Mouse (Mus musculus): ENCODE data around the gene Tgfbi.
A peak's percentile ranks its signal among the peaks of the same experiment; 100 is the strongest.

The Tgfbi gene

GRCm38 (mm10) chr13:56599511-56599910, 9.8 kb upstream of the Tgfbi start:
- DNase-seq: no peak

GRCm38 (mm10) chr13:56600216-56600890, 9.0 kb upstream of the Tgfbi start:
- peak; percentile 69 to 78 for DNase-seq

- DNase-seq: no peak
Measured at GRCm38 (mm10) chr13:56601199-56601598, 8.1 kb upstream of the Tgfbi start.

GRCm38 (mm10) chr13:56605503-56605902, 3.8 kb upstream of the Tgfbi start:
- DNase-seq: no peak

- no peak for DNase-seq
Measured at GRCm38 (mm10) chr13:56606724-56607123, 2.6 kb upstream of the Tgfbi start.

DNA sequence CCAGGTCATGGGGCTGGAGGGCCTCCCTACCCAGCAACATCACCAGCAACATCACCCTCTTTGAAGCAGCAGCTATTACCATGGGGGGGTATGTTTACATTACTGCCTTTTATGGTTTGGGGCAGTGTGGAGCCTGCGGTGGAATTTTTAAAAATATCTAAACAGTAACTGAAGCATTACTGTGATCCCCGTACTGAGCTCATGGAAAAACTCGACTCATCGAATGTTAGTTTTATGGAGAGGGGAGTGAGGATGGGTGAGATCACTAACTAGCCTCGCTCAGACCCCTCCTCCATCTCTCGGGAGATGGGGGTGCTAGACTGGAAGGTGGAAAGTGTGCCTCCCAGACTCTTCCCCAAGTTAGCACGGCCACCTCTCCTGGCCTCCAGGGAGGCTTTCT, 2.1 kb upstream of the Tgfbi start:
- DNase-seq: no peak

- DNase-seq: no peak
Measured at GRCm38 (mm10) chr13:56607846-56608245, 1.5 kb upstream of the Tgfbi start.

DNA sequence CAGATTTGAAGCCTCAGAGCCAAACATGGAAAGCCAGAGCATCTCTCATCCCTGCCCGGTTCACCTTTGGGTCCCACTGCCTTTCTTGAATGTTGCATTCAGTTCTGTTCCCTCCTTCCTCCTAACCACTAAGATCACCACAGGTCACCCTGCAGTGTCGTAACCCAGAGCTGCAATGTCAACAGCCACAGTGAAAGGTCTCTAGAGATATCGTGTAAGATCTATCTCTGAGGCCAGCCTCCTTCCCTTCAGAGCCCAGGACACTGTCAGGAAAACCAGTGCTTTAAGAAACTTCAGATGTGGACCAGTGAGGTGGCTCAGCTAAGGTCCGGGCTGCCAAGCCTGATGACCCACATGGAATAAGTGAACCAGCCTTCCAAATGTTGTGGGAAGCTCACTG, 1.8 kb downstream of the Tgfbi start:
- no peak for DNase-seq

DNA sequence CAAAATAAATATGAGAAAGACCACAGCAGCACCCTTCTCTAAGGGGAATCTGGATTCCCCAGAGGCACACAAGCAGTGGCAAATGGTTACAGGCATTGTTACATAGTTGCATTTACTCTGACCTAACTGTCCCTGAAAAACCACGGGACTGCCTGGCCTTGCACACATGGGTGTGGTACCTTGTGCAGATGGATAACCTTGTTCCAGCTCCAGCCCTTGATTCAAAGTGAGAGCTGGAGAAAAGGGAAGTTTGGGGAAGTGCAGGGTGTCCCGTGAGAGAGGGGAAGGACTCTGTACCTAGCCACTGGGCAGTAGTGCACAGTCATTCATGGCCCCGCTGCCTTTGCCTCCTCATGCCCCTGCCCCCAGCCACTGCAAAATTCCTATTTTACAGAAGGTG, 2.4 kb downstream of the Tgfbi start:
- DNase-seq: no peak

DNA sequence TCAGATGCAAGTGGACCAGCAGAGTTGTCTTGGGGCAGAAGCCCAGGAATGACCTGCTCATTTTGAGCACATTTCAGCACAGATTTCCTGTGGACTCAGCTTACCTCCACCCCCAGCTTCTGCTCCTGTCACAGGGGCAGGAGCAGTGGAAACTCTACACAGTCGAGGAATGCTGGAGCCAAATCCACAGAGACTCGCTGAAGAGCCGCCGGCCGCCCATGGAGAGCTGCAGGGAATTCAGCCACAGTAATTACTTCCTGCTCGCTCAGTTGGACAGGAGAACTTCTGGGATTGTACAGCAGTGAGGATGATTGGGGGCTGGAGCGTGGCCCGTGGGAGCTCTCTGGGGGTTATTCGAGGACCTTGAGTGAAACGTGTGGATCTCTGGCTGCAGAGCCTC, 3.0 kb downstream of the Tgfbi start:
- peak; percentile 61 to 70 for DNase-seq

GRCm38 (mm10) chr13:56613366-56613998, 4.2 kb downstream of the Tgfbi start:
- peak; percentile 37 to 50 for DNase-seq

GRCm38 (mm10) chr13:56614768-56615167, 5.4 kb downstream of the Tgfbi start:
- DNase-seq: no peak

DNA sequence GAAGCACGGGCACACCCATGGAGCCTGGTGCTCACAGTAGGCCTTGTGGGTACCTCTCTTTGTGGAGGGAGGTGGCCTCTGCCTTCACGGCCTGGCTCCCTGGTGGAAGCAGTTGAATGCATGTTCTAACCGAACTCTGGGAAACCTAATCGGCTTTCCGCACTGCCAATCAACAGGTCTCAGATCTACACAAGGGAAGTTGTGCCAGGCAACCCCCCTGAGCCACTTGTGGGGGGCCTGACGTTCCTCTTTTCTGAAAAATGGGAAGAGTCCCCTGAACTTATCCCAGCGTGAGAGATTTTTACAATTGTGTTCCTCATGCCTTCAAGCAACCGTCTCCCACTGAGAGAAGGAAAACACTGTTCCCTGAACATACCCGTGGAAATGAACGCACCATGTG, 5.9 kb downstream of the Tgfbi start:
- no peak for DNase-seq

DNA sequence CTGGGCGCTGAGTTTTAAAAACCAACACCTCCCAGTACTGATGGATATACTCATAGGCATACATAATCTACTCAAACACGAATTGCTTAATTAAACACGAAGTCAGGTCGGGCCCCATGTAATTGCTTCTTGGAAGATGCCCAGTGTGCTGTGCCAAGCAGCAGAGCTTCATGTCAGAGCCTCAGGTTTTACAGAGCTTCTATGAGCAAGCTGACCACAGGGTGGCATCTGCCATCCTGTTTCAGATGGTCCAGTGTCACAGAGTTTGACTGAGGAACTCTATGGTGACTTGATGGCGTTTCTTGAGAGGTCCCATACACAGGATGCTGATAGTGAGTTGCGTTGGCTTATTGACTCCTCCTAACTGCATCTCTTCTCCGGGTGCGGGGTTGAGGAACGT, 6.5 kb downstream of the Tgfbi start:
- peak in 1 of 2 experiments; percentile 52 for DNase-seq

DNA sequence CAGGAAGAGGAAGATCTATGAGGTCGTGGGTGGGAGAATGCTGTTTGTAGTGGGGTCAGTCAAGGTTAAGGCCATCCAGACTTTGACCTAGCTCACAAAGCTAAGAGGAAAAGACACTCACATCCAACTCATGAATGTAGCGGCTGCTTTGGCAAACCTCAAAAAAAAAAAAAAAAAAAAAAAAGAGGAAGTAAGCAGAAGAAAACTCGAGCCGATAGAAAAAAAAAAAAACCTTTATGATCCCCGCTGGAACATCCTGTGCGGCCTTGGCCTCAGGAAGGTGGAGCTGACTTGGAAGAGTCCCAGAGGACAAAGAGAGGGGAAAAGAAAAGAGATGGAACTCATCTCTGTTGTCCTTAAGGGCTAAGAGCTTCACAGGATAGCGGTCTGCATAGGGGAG, 7.1 kb downstream of the Tgfbi start:
- no peak for DNase-seq

GRCm38 (mm10) chr13:56617197-56617596, 7.9 kb downstream of the Tgfbi start:
- no peak for DNase-seq

DNA sequence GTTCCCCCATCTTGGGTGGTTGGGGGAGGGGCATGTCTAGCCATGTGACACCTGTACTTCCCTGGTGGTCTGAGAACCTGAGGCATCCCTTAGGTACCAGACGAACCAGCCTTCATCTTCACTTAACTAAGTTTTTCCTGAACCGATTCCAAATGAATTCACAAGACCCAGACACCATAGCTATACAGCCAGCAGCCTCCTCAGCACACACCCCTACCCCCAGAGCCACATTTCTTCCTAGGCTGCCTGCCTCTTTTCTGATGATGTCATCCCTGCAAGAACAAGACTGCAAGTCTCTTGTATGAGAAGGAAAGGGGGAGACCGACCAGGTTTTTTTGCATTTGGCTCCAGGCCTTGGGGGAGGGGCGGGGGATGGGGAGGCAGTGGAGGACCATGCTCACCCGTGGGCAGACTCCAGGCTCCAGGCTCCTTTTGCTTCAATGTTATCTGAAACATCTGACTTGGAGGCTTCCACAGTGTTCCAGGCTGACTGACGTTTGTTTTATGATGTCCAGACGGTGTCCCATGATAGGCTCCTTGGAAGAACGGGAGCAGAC, 13.0 kb downstream of the Tgfbi start:
- no peak for DNase-seq

- no peak for DNase-seq
Measured at GRCm38 (mm10) chr13:56626524-56626923, 17.2 kb downstream of the Tgfbi start.

DNA sequence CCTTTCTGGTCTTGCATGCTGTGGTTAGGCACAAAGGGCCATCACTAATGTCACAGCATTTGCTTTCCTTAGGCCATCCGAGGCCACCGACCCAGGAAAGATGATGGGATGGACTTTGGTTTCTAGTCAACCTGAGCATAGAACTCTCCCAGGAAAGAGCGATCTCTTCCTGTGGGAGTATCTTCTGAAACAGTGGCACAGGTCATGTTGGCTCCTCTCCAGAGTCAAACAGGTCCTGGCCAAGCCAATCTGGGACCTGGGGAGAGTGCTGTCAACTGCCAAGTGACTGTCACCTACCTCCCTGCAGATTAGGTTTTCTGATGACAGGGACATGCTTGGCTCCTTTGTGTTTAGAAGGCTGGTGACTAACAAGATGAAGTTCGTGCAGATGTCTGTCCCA, 20.8 kb downstream of the Tgfbi start:
- no peak for DNase-seq

- DNase-seq: no peak
Measured at GRCm38 (mm10) chr13:56630552-56630951, 21.2 kb downstream of the Tgfbi start.

DNA sequence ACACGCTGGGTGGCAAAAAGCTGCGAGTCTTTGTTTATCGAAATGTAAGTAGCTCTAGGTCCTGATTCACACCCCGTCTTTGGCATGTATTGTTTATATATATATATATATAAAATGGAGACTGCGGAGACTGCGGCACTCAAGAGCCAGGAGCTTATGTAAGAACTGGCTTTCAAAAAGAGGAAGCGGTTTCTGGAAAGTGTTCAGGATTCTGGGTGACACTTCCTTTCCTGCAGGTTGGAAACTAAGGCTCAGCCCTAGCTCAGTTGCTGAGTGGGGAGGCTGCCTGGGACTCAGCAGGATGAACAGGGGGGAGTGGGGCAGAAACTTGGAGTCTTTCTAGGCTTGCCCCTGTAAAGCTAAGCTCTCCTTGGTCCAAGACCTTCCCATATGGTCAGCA, 22.0 kb downstream of the Tgfbi start:
- no peak for DNase-seq

DNA sequence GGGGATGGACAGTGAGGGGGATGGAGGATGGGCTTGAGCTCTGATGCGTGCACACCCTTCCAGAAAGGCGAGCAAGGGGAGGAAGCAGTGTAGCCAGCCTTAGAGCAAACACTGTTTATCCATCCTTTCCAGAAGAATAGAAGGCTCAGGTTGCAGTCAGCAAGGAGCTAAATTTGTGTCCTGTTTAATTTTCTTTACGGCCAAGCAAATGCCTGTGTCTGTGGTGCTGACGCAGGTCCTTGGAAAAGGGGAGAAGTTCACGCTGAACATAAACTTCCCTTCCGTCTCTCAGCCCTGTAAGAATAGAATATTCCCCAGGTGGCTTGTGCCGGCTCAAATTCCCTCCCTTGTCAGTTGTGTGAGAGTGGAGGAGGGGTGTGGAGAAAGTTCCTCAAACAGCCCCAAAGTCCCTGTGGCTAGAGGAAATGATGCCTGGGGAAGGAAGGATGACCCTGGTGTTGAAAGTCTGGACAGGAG, 24.9 kb downstream of the Tgfbi start:
- DNase-seq: peak; percentile 45 to 58

DNA sequence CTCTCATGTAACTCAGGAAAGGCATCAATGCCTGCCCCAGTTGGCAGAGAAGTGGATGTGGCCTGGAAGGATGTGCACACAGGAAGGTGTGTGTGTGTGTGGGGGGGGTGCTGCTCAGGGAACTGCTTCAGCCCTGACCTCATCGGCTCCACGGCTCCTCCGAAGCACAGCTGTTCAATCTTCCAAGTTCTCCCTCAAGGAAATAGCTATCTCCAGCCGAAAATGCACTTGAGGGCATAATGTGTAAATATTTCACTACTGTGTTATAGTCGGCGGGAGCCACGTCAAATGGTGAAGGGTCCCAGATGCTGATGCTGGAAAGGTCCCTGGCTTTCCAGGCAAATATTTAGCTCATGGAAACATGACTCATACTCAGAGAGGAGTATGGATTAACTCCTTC, 25.6 kb downstream of the Tgfbi start:
- peak; percentile 81 to 82 for DNase-seq

DNA sequence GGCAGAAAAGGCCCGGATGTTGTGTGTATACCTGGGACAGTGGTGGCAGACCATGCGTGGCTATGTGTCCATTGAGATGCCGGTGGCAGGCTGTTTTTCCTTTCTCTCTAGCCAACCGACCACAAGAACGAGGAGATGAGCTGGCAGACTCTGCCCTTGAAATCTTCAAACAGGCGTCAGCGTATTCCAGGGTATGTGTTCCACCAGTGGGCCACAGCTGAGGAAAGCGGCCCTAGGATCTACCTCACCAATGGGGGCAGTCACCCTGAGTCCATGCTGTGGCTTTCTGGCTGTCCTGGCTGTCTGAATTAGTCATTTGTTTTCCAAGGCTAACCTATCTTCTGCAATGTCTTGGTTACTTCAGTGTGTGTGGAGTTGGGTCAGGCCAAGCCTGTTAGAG, 27.7 kb downstream of the Tgfbi start:
- DNase-seq: no peak

Measured in kidney, postnatal 4 days (tissue).